24 mouse cellular contexts compared by ENCODE assay signal in genomic region chr10:30686862-30687261, GRCm38 (mm10). TPM values are rescaled to one million over a fixed set of nuclear protein-coding genes. Genes with fewer than 3 reads are reported as not detected.
DNase-seq lines count a peak whose midpoint lies in the region; ATAC-seq and TF ChIP-seq lines count a peak whose summit lies in the region.
"Had no signal": no experiment of that assay in that cellular context is flagged by ENCODE, and none has a peak within 500 bp of the region (broad histone marks: within the 10 kb centered on the region; RNA-seq: fewer than 3 reads in every experiment).

No protein-coding gene starts in this region.

- no peak overlapping the region for H3ac ChIP-seq in C2C12 (ENCODE audit: control insufficient read depth, insufficient read length, low read depth)

- no peaks in the 10 kb centered on the region for H3K79me3 ChIP-seq in C2C12 (ENCODE audit: low read depth)

- TF ChIP-seq CTCF in C2C12 (IDR thresholded peaks at IDR 0.05; ENCODE audit: control insufficient read depth, insufficient read depth, insufficient read length) = no peak

- H3K27me3 ChIP-seq in C2C12 (ENCODE audit: control insufficient read depth, insufficient read depth, insufficient read length) = no peaks in the 10 kb centered on the region
- H3K27me3 ChIP-seq: CH12.LX, Patski had no signal

- DNase-seq in adrenal gland, adult (ENCODE audit: inconsistent age in 2 of 2, low spot score in 1 of 2) = peak; percentile 16 to 61
- no peak for DNase-seq in adrenal gland, adult 2 months
- peak; percentile 38 for DNase-seq in 3T3-L1 (ENCODE audit: low read depth, low spot score)
- peak; percentile 15 for DNase-seq in brain, adult 2 months (ENCODE audit: low read depth, low spot score)
- DNase-seq in gastrocnemius, postnatal 10 days = no peak
- DNase-seq: adrenal gland, adult 8-10 months; adrenal gland, postnatal 10 days; adrenal gland, postnatal 14 days; adrenal gland, postnatal 25 days; B cell, adult 2 months; cerebellum, adult 11 months; cerebellum, adult 11-12 months; cerebellum, adult 18-20 months; cerebellum, adult 2 months; cerebellum, adult 8-10 months; cerebellum, adult 9-10 months; cerebellum, adult 9-11 months had no signal

- no peak overlapping the region for H3K4me3 ChIP-seq in C2C12 (ENCODE audit: insufficient read depth, poor library complexity, severe bottlenecking)

- ATAC-seq in megakaryocyte-erythroid progenitor cell, adult 5-6 weeks (replicated peaks; ENCODE audit: low FRiP score, low TSS enrichment, poor library complexity, severe bottlenecking) = no peak
- ATAC-seq in granulocyte monocyte progenitor cell, adult 5-6 weeks (replicated peaks; ENCODE audit: poor library complexity, severe bottlenecking) = no peak
- ATAC-seq: activated CD4-positive, CD25-positive, alpha-beta regulatory T cell, adult 4 months; CD4-positive, CD25-positive, alpha-beta regulatory T cell, adult 4 months; Patski had no signal

- peaks cover 21% of the 10 kb centered on the region for H3K36me3 ChIP-seq in C2C12 (ENCODE audit: control insufficient read depth, insufficient read depth)

- H3K79me2 ChIP-seq in C2C12 (ENCODE audit: control insufficient read depth, insufficient read depth) = no peaks in the 10 kb centered on the region

TF ChIP-seq in C2C12, 6 proteins besides CTCF, POLR2A, EP300 and RAD21:
- no peak for TF ChIP-seq FOSL1 (IDR thresholded peaks at IDR 0.05; ENCODE audit: insufficient read depth, low read length, poor library complexity, severe bottlenecking)
- TF ChIP-seq MYOD1 (IDR thresholded peaks at IDR 0.05; ENCODE audit: control insufficient read depth, insufficient read length, low read depth) = peak; percentile 90

RNA-seq across cellular contexts. Expression of gene Hint3, which starts 57.4 kb away (rescaled TPM):
- total RNA-seq in adrenal gland, adult 2 months (2021) = 10 to 100 TPM; 39.1 to 48.1 TPM
- 6.7 and 8.0 TPM in 2 replicates for polyA plus RNA-seq in adrenal gland, adult 2 months (2012; rRNA removed)
- 8.1 TPM for polyA plus RNA-seq in C2C12 (2012; fragmentation: generic; extraction: Trizol)
- 13.0 and 15.8 TPM in 2 replicates for total RNA-seq in megakaryocyte-erythroid progenitor cell, adult 5-6 weeks (2014; fragmentation: Nextera tagmentation)
- total RNA-seq in megakaryocyte-erythroid progenitor cell, adult 5-6 weeks (2017) = 4.5 and 13.7 TPM in 2 replicates
- 10 to 100 TPM; 36.7 to 43.6 TPM for total RNA-seq in gastrocnemius, postnatal 10 days (2021)
- total RNA-seq in granulocyte monocyte progenitor cell, adult 5-6 weeks (2014; fragmentation: Nextera tagmentation) = 26.7 and 34.5 TPM in 2 replicates
- 9.7 and 11.5 TPM in 2 replicates for total RNA-seq in granulocyte monocyte progenitor cell, adult 5-6 weeks (2017)

Comparison
In these comparisons a context has a peak if more than half of its experiments do, and no peak if none do; other contexts are left out.
1. DNase-seq: peak in adrenal gland, adult (2 of 2), 3T3-L1 (single experiment) and brain, adult 2 months (single experiment); none in adrenal gland, adult 2 months (single experiment) and gastrocnemius, postnatal 10 days (single experiment).